Mouse (Mus musculus): Measurements from ENCODE around the gene Pde4a. TPM values are rescaled to one million over a fixed set of nuclear protein-coding genes. Genes with fewer than 3 reads are reported as not detected.
A peak's percentile ranks its signal among the peaks of the same experiment; 100 is the strongest.
"Not testable (repeated sequence)": the region's sequence is repeated elsewhere in the genome, so short reads cannot be mapped to it uniquely, and the experiment has no call there.

The Pde4a gene
- polyA plus RNA-seq, 1 experiment from 2014 or later: 11.3 TPM

GRCm38 (mm10) chr9:21193786-21194185, 28.3 kb downstream of the Pde4a start:
- Histone ChIP-seq H3K4me3 (no peak overlapping the region), H3K9ac (replicated peaks) (no peak overlapping the region), H3K4me1 (peaks cover 30% of the 10 kb centered on the region), H3K4me2 (replicated peaks) (no peak overlapping the region), H3K9me3 (no peaks in the 10 kb centered on the region), H3K36me3 (no peaks in the 10 kb centered on the region), H3K27me3 (peaks cover 8% of the 10 kb centered on the region; the same call in 1 of the 2 replicates), H3K27ac (replicated peaks) (no peak overlapping the region)
- ATAC-seq (ENCODE audit: low FRiP score, low read depth): no peak
- WGBS: 86% methylated on average over 3 of the region's 3 CpGs

- Histone ChIP-seq H3K9me3 (no peaks in the 10 kb centered on the region), H3K27ac (replicated peaks) (no peak overlapping the region), H3K9ac (replicated peaks) (no peak overlapping the region), H3K36me3 (no peaks in the 10 kb centered on the region), H3K4me1 (peaks cover 32% of the 10 kb centered on the region), H3K27me3 (peaks cover 8% of the 10 kb centered on the region; the same call in 1 of the 2 replicates), H3K4me2 (replicated peaks) (no peak overlapping the region), H3K4me3 (no peak overlapping the region)
- no peak for ATAC-seq (ENCODE audit: low FRiP score, low read depth)
- WGBS: 79% methylated on average over 4 of the region's 4 CpGs
These were observed 29.4 kb downstream of the Pde4a start for GRCm38 (mm10) chr9:21194787-21195493.

GRCm38 (mm10) chr9:21195736-21196505, 30.4 kb downstream of the Pde4a start:
- ATAC-seq (ENCODE audit: low FRiP score, low read depth): peak; percentile 41; the same call in 1 of the 2 replicates
- not testable (repeated sequence) for H3K4me3 ChIP-seq, H3K9me3 ChIP-seq, H3K36me3 ChIP-seq, H3K27me3 ChIP-seq
- Histone ChIP-seq H3K4me2 (replicated peaks) (peak overlapping the region; percentile 61), H3K9ac (replicated peaks) (peak overlapping the region; percentile 65; the same call in 1 of the 2 replicates), H3K4me1 (peaks cover 32% of the 10 kb centered on the region), H3K27ac (replicated peaks) (0 out of 2 replicates have a peak overlapping the region, but pooled peaks have one; percentile 15)
- WGBS: 56% methylated on average over 7 of the region's 7 CpGs

GRCm38 (mm10) chr9:21196521-21197433, 31.3 kb downstream of the Pde4a start:
- Histone ChIP-seq H3K4me2 (replicated peaks) (peak overlapping the region; percentile 61), H3K4me3 (peak overlapping the region; percentile 48), H3K4me1 (peaks cover 32% of the 10 kb centered on the region), H3K36me3 (no peaks in the 10 kb centered on the region), H3K27me3 (no peaks in the 10 kb centered on the region), H3K9ac (replicated peaks) (peak overlapping the region; percentile 65), H3K9me3 (no peaks in the 10 kb centered on the region), H3K27ac (replicated peaks) (peak overlapping the region; percentile 46; the same call in 1 of the 2 replicates)
- ATAC-seq (ENCODE audit: low FRiP score, low read depth): peak; percentile 76
- WGBS: 25% methylated on average over 17 of the region's 19 CpGs

- Histone ChIP-seq H3K9ac (replicated peaks) (0 out of 2 replicates have a peak overlapping the region, but pooled peaks have one; percentile 50), H3K27me3 (no peaks in the 10 kb centered on the region), H3K4me3 (peak overlapping the region; percentile 48), H3K4me1 (peaks cover 32% of the 10 kb centered on the region), H3K4me2 (replicated peaks) (peak overlapping the region; percentile 61), H3K36me3 (no peaks in the 10 kb centered on the region), H3K27ac (replicated peaks) (no peak overlapping the region), H3K9me3 (no peaks in the 10 kb centered on the region)
- ATAC-seq (ENCODE audit: low FRiP score, low read depth): peak; percentile 80
- 11% methylated on average over 4 of the region's 4 CpGs for WGBS
These were observed 32.5 kb downstream of the Pde4a start for GRCm38 (mm10) chr9:21197981-21198380.

- H3K27ac ChIP-seq (replicated peaks): no peak overlapping the region
- no peak overlapping the region for H3K9ac ChIP-seq (replicated peaks)
- H3K4me2 ChIP-seq (replicated peaks): no peak overlapping the region
- no peak for ATAC-seq (ENCODE audit: low FRiP score, low read depth)
- no peaks in the 10 kb centered on the region for H3K36me3 ChIP-seq
- no peak overlapping the region for H3K4me3 ChIP-seq
- peaks cover 32% of the 10 kb centered on the region for H3K4me1 ChIP-seq
- 86% methylated on average over 3 of the region's 3 CpGs for WGBS
- H3K9me3 ChIP-seq: no peaks in the 10 kb centered on the region
- H3K27me3 ChIP-seq: peaks cover 5% of the 10 kb centered on the region; the same call in 1 of the 2 replicates
These were observed 33.4 kb downstream of the Pde4a start for GRCm38 (mm10) chr9:21198960-21199359.

- ATAC-seq (ENCODE audit: low FRiP score, low read depth): no peak
- Histone ChIP-seq H3K9me3 (no peaks in the 10 kb centered on the region), H3K9ac (replicated peaks) (no peak overlapping the region), H3K36me3 (no peaks in the 10 kb centered on the region), H3K4me3 (no peak overlapping the region), H3K4me2 (replicated peaks) (peak overlapping the region; percentile 61), H3K4me1 (peaks cover 6% of the 10 kb centered on the region), H3K27me3 (peaks cover 13% of the 10 kb centered on the region; the same call in 1 of the 2 replicates), H3K27ac (replicated peaks) (no peak overlapping the region)
- WGBS: 20% methylated on average over 8 of the region's 8 CpGs
These were observed 38.6 kb downstream of the Pde4a start for GRCm38 (mm10) chr9:21204156-21204527.

GRCm38 (mm10) chr9:21204528-21205272, 39.2 kb downstream of the Pde4a start:
- Histone ChIP-seq H3K9me3 (no peaks in the 10 kb centered on the region), H3K27ac (replicated peaks) (no peak overlapping the region), H3K4me2 (replicated peaks) (peak overlapping the region; percentile 61), H3K4me1 (peaks cover 6% of the 10 kb centered on the region), H3K9ac (replicated peaks) (peak overlapping the region; percentile 31; the same call in 1 of the 2 replicates), H3K4me3 (peak overlapping the region; percentile 39), H3K36me3 (no peaks in the 10 kb centered on the region), H3K27me3 (peaks cover 13% of the 10 kb centered on the region; the same call in 1 of the 2 replicates)
- 1% methylated on average over 23 of the region's 23 CpGs for WGBS
- peak; percentile 41; the same call in 1 of the 2 replicates for ATAC-seq (ENCODE audit: low FRiP score, low read depth)

- Histone ChIP-seq H3K9me3 (no peaks in the 10 kb centered on the region), H3K27ac (replicated peaks) (no peak overlapping the region), H3K9ac (replicated peaks) (no peak overlapping the region), H3K27me3 (peaks cover 13% of the 10 kb centered on the region; the same call in 1 of the 2 replicates), H3K4me2 (replicated peaks) (no peak overlapping the region), H3K4me1 (peaks cover 6% of the 10 kb centered on the region), H3K36me3 (no peaks in the 10 kb centered on the region), H3K4me3 (no peak overlapping the region)
- no peak for ATAC-seq (ENCODE audit: low FRiP score, low read depth)
- WGBS: 85% methylated on average over 6 of the region's 6 CpGs
These were observed 41.3 kb downstream of the Pde4a start for GRCm38 (mm10) chr9:21206848-21207247.

- Histone ChIP-seq H3K36me3 (no peaks in the 10 kb centered on the region), H3K4me3 (no peak overlapping the region), H3K9me3 (no peaks in the 10 kb centered on the region), H3K4me1 (peaks cover 6% of the 10 kb centered on the region), H3K9ac (replicated peaks) (no peak overlapping the region), H3K27ac (replicated peaks) (no peak overlapping the region), H3K4me2 (replicated peaks) (no peak overlapping the region), H3K27me3 (peaks cover 12% of the 10 kb centered on the region; the same call in 1 of the 2 replicates)
- whole genome bisulfite sequencing: 75% methylated on average over 2 of the region's 2 CpGs
- no peak for ATAC-seq (ENCODE audit: low FRiP score, low read depth)
These were observed 43.1 kb downstream of the Pde4a start for GRCm38 (mm10) chr9:21208626-21209025.

GRCm38 (mm10) chr9:21210821-21211220, 45.3 kb downstream of the Pde4a start:
- ATAC-seq (ENCODE audit: low FRiP score, low read depth): no peak
- no peak overlapping the region for H3K9ac ChIP-seq (replicated peaks)
- no peak overlapping the region for H3K4me2 ChIP-seq (replicated peaks)
- H3K4me1 ChIP-seq: no peaks in the 10 kb centered on the region
- WGBS: 74% methylated on average over 6 of the region's 6 CpGs
- no peaks in the 10 kb centered on the region for H3K27me3 ChIP-seq
- no peak overlapping the region for H3K27ac ChIP-seq (replicated peaks)
- H3K4me3 ChIP-seq: no peak overlapping the region
- H3K9me3 ChIP-seq: no peaks in the 10 kb centered on the region
- H3K36me3 ChIP-seq: no peaks in the 10 kb centered on the region

All from midbrain, embryonic 12.5 days (tissue).